Comparison of ENCODE assay signal across 12 mouse cellular contexts in genomic region chr1:29057339-29057738, GRCm38 (mm10).
"Had no signal": no experiment of that assay in that cellular context is flagged by ENCODE, and none has a peak within 500 bp of the region (broad histone marks: within the 10 kb centered on the region; RNA-seq: fewer than 3 reads in every experiment).

No protein-coding gene starts in this region.

- DNase-seq: gastrocnemius, adult 2 months; gastrocnemius, postnatal 10 days; gastrocnemius, postnatal 25 days; heart, adult 18-20 months; heart, postnatal 14 days; heart, postnatal 36 days; kidney, adult 11 months; kidney, adult 2 months; kidney, adult 9 months; kidney, postnatal 14 days; kidney, postnatal 36 days; layer of hippocampus, postnatal 36 days had no signal
